Mouse (Mus musculus): ENCODE measurements at regions not wholly inside any gene's neighbourhood (a gene's known extent, or its start where the extent isn't known, plus 50 kb on each side); places are given as distances from the start of the nearest gene placed in this dataset. TPM values are rescaled to one million over a fixed set of nuclear protein-coding genes. Genes with fewer than 3 reads are reported as not detected.

DNA sequence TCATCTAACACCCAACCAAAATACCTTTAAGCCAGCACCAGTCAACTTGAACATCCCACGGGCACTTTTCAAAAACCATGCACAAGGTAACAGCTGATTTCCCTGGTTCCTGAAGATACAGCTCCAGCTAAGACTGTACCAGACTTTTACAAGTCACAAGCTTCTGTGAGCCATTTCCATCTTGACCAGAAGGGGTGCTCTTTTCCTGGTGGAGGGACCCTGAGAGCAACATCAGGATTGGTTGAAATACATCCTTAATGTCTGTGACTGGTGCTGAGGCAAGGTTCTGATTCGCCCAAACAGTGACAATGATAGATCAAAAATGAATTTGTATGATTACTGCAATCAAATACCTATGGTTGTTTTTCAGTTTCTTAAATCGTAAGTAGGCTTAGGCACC lies 71.0 kb upstream of the Sptlc3 start:
- H3K36me3 ChIP-seq (ENCODE audit: control insufficient read depth, insufficient read depth): no peaks in the 10 kb centered on the region
- H3K27ac ChIP-seq (ENCODE audit: low read length): no peak overlapping the region
- H3K9me3 ChIP-seq (replicated peaks; ENCODE audit: control insufficient read depth, low read length): no peaks in the 10 kb centered on the region
- no peak overlapping the region for H3K4me3 ChIP-seq (ENCODE audit: low read depth, low read length)
- no peaks in the 10 kb centered on the region for H3K4me1 ChIP-seq (ENCODE audit: control insufficient read depth, low read depth, low read length)
- whole genome bisulfite sequencing (ENCODE audit: insufficient replicate concordance): 52% methylated on average over 3 of the region's 3 CpGs
- H3K4me2 ChIP-seq (ENCODE audit: low read depth, low read length): no peak overlapping the region
- no peaks in the 10 kb centered on the region for H3K27me3 ChIP-seq (ENCODE audit: control insufficient read depth, insufficient read depth, low read depth, low read length)
- H3K9ac ChIP-seq (ENCODE audit: low read depth, low read length): no peak overlapping the region
- no peak for ATAC-seq (ENCODE audit: low read depth)

DNA sequence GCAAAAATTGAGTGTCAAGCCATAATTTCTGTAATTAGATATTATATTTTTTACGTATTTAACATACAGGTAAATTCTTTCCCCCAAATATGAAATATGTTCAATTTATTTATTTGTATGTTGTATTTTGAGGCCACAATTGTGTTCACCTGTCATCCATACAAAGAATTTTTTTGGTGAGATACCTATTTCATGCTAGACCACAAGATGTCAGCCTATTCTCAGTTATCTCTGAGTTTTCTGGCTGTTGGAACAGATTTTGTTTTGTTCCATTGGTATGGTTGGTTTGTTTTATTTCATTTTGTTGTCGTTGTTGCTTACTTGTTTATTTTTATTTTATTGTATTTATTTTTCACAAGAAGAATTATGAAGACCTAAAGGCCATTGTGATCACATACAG lies 70.3 kb upstream of the Sptlc3 start:
- ATAC-seq (ENCODE audit: low read depth): no peak
- 58% methylated on average over 2 of the region's 2 CpGs for WGBS (ENCODE audit: insufficient replicate concordance)
- H3K9me3 ChIP-seq (replicated peaks; ENCODE audit: control insufficient read depth, low read length): no peaks in the 10 kb centered on the region

More for the DNA sequence above, 70.3 kb upstream of the Sptlc3 start:
- Histone ChIP-seq H3K9ac (ENCODE audit: low read depth, low read length) (no peak overlapping the region), H3K4me3 (ENCODE audit: low read depth, low read length) (no peak overlapping the region), H3K27me3 (ENCODE audit: control insufficient read depth, insufficient read depth, low read depth, low read length) (no peaks in the 10 kb centered on the region), H3K4me2 (ENCODE audit: low read depth, low read length) (no peak overlapping the region), H3K36me3 (ENCODE audit: control insufficient read depth, insufficient read depth) (no peaks in the 10 kb centered on the region), H3K27ac (ENCODE audit: low read length) (no peak overlapping the region), H3K4me1 (ENCODE audit: control insufficient read depth, low read depth, low read length) (no peaks in the 10 kb centered on the region)

MicroRNAs in the stretch of these regions (microRNA counts, 519-probe panel; counts per million panel counts)
- microRNA mmu-miR-1952: 60.7 counts per million

Small RNAs in the stretch of these regions (microRNA-seq; reads per million reads assigned to microRNA genes)
- not detected for gene Mir1952

All from liver, embryonic 16.5 days (tissue).